Mouse (Mus musculus): ENCODE measurements around the gene Senp6.

Gene Senp6

GRCm38 (mm10) chr9:80184138-80184537 lies 117.4 kb downstream of the Senp6 start:
- TF ChIP-seq GATA4 (IDR thresholded peaks at IDR 0.05; ENCODE audit: insufficient replicate concordance, low read length): no peak

DNA sequence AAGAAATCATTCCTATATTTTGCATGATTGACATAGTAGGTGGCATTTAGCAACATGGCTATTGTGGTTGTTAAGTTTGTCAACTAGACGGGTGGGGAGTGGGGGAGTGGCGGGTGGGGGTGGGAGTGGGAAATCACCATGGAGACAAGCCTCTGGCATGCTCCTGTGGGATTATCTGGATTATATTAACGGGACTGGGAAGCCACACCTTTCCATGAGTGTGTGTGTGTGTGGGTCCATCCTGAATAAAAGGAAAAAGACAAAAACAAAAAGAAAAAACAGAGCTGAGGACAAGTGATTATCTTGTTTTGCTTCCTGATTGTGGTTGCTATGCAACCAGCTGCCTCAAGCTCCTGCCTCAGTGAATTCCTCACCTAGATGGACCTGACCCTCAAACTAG lies 119.0 kb downstream of the Senp6 start:
- TF ChIP-seq GATA4 (IDR thresholded peaks at IDR 0.05; ENCODE audit: insufficient replicate concordance, low read length): no peak

DNA sequence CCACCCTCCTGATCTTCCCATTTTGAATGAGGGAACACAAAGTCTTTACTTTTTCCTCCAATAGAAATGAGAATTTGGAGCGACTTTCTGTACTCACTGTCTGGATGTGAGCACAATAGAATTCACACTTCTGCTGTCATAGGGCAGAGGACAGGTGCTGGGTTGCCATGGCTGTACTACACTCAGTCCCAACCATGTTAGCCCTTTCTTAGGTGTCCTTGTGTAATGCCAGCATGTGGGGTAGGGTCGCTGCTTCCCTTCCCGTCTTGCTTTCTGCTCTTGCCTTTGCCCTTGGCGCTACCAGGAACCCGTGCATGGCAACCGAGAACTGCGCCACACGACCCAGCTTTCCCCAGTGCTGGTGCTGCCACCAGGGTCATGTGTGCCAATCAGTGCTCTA lies 120.0 kb downstream of the Senp6 start:
- no peak for TF ChIP-seq GATA4 (IDR thresholded peaks at IDR 0.05; ENCODE audit: insufficient replicate concordance, low read length)

- TF ChIP-seq GATA4 (IDR thresholded peaks at IDR 0.05; ENCODE audit: insufficient replicate concordance, low read length): no peak
These were observed 121.7 kb downstream of the Senp6 start for GRCm38 (mm10) chr9:80188324-80188893.

GRCm38 (mm10) chr9:80191240-80191639 lies 124.5 kb downstream of the Senp6 start:
- no peak for TF ChIP-seq GATA4 (IDR thresholded peaks at IDR 0.05; ENCODE audit: insufficient replicate concordance, low read length)

DNA sequence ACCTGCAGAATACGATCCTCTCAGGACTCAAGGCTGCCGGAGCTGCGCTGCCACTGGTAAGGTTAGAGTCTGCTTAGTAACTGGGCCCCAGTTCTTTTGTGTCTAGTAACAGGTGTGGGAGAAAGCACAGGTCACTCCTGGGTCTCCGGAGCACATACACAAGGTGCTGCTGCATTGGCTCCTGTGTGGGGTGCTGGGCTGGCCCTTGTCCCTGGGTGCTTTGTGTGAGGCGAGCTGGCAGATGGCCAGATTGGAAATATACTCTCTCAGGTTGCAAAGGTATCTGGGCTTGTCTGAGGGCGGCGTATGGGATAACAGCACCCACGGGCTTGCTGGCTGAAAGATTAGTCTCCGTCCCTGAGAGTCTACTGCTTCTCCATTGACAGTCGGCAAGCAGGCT lies 125.6 kb downstream of the Senp6 start:
- no peak for TF ChIP-seq GATA4 (IDR thresholded peaks at IDR 0.05; ENCODE audit: insufficient replicate concordance, low read length)

DNA sequence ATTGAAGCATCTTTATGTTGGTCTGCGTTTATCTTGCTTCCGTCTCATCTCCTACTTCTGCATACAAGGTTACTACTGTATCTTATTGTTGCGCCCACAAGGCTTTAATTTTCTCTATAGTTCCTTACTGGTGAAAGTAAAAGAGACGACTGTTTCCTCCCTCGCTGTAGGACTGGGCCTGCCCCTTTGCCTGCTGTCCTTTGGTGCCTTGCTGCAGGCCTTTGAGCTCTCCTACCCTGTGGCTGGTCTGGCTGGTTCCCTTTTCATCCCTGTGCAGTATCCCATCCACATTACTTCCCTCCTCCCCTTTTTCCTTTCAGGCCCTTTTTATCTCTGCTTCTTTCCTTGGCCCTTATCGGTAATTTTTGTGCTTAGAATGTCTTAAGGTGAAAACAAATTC lies 127.7 kb downstream of the Senp6 start:
- TF ChIP-seq GATA4 (IDR thresholded peaks at IDR 0.05; ENCODE audit: insufficient replicate concordance, low read length): no peak

Data from liver, adult (tissue).